Mouse (Mus musculus): ENCODE results near the gene Pid1. TPM values are rescaled to one million over a fixed set of nuclear protein-coding genes. Genes with fewer than 3 reads are reported as not detected.
"Not testable (repeated sequence)": the region's sequence is repeated elsewhere in the genome, so short reads cannot be mapped to it uniquely, and the experiment has no call there.

Pid1 gene
- total RNA-seq, 2 experiments from 2014 or later, result 39.5 to 40.2 TPM

GRCm38 (mm10) chr1:84217777-84218176 is 146.2 kb downstream of the Pid1 start:
- peak in 1 of 2 experiments; percentile 24 for DNase-seq (ENCODE audit: low spot score in 2 of 2)
- intact Hi-C loops (cut with DNase I), result no loop called here

- intact Hi-C loops (cut with DNase I), result no loop called here
Measured at GRCm38 (mm10) chr1:84211507-84211906, 152.5 kb downstream of the Pid1 start.

GRCm38 (mm10) chr1:84205746-84206145 is 158.2 kb downstream of the Pid1 start:
- intact Hi-C loops (cut with DNase I); DNase-seq (ENCODE audit: low spot score in 2 of 2): not testable (repeated sequence)

More at GRCm38 (mm10) chr1:84211507-84211906, 152.5 kb downstream of the Pid1 start:
- DNase-seq (ENCODE audit: low spot score in 2 of 2), result no peak

GRCm38 (mm10) chr1:84203494-84203893 is 160.5 kb downstream of the Pid1 start:
- no peak for DNase-seq (ENCODE audit: low spot score in 2 of 2)
- intact Hi-C loops (cut with DNase I), result no loop called here

- DNase-seq (ENCODE audit: low spot score in 2 of 2), result no peak
- intact Hi-C loops (cut with DNase I), result no loop called here
Measured at GRCm38 (mm10) chr1:84199890-84200289, 164.1 kb downstream of the Pid1 start.

GRCm38 (mm10) chr1:84198887-84199286 is 165.1 kb downstream of the Pid1 start:
- intact Hi-C loops (cut with DNase I), result no loop called here
- no peak for DNase-seq (ENCODE audit: low spot score in 2 of 2)

- no peak for DNase-seq (ENCODE audit: low spot score in 2 of 2)
- intact Hi-C loops (cut with DNase I), result no loop called here
Measured at GRCm38 (mm10) chr1:84192167-84192566, 171.8 kb downstream of the Pid1 start.

- intact Hi-C loops (cut with DNase I), result no loop called here
- no peak for DNase-seq (ENCODE audit: low spot score in 2 of 2)
Measured at GRCm38 (mm10) chr1:84189446-84189845, 174.5 kb downstream of the Pid1 start.

GRCm38 (mm10) chr1:84186756-84187437 is 177.1 kb downstream of the Pid1 start:
- intact Hi-C loops (cut with DNase I), result no loop called here
- DNase-seq (ENCODE audit: low spot score in 2 of 2), result no peak

- intact Hi-C loops (cut with DNase I), result no loop called here
- DNase-seq (ENCODE audit: low spot score in 2 of 2), result no peak
Measured at GRCm38 (mm10) chr1:84177696-84178095, 186.3 kb downstream of the Pid1 start.

GRCm38 (mm10) chr1:84177033-84177432 is 186.9 kb downstream of the Pid1 start:
- intact Hi-C loops (cut with DNase I), result no loop called here
- DNase-seq (ENCODE audit: low spot score in 2 of 2), result no peak

GRCm38 (mm10) chr1:84172941-84173340 is 191.0 kb downstream of the Pid1 start:
- no peak for DNase-seq (ENCODE audit: low spot score in 2 of 2)
- intact Hi-C loops (cut with DNase I), result no loop called here

GRCm38 (mm10) chr1:84157790-84158189 is 206.2 kb downstream of the Pid1 start:
- intact Hi-C loops (cut with DNase I), result no loop called here
- no peak for DNase-seq (ENCODE audit: low spot score in 2 of 2)

GRCm38 (mm10) chr1:84155585-84155930 is 208.4 kb downstream of the Pid1 start:
- peak in 1 of 2 experiments; percentile 27 for DNase-seq (ENCODE audit: low spot score in 2 of 2)
- intact Hi-C loops (cut with DNase I), result no loop called here

- intact Hi-C loops (cut with DNase I), result no loop called here
- peak in 1 of 2 experiments; percentile 15 for DNase-seq (ENCODE audit: low spot score in 2 of 2)
Measured at GRCm38 (mm10) chr1:84154725-84155584, 209.0 kb downstream of the Pid1 start.

- peak; percentile 36 to 49 for DNase-seq (ENCODE audit: low spot score in 2 of 2)
- intact Hi-C loops (cut with DNase I), result no loop called here
Measured at GRCm38 (mm10) chr1:84153943-84154342, 210.0 kb downstream of the Pid1 start.

GRCm38 (mm10) chr1:84141561-84141960 is 222.4 kb downstream of the Pid1 start:
- intact Hi-C loops (cut with DNase I), result no loop called here

GRCm38 (mm10) chr1:84132451-84132850 is 231.5 kb downstream of the Pid1 start:
- no peak for DNase-seq (ENCODE audit: low spot score in 2 of 2)
- intact Hi-C loops (cut with DNase I), result loop anchor here (10.0 kb wide), 1 partner anchor 152 kb away; no protein-coding TSS in a partner anchor

More at GRCm38 (mm10) chr1:84141561-84141960, 222.4 kb downstream of the Pid1 start:
- DNase-seq (ENCODE audit: low spot score in 2 of 2), result no peak

GRCm38 (mm10) chr1:84131799-84132198 is 232.2 kb downstream of the Pid1 start:
- intact Hi-C loops (cut with DNase I), result loop anchor here (10.0 kb wide), 1 partner anchor 153 kb away; no protein-coding TSS in a partner anchor

GRCm38 (mm10) chr1:84128510-84128909 is 235.5 kb downstream of the Pid1 start:
- DNase-seq (ENCODE audit: low spot score in 2 of 2), result peak; percentile 59 to 61
- intact Hi-C loops (cut with DNase I), result no loop called here

More at GRCm38 (mm10) chr1:84131799-84132198, 232.2 kb downstream of the Pid1 start:
- DNase-seq (ENCODE audit: low spot score in 2 of 2), result no peak

Measured in left cerebral cortex, postnatal 14 days (tissue).